Mouse (Mus musculus) megakaryocyte, embryonic 14.5 days (primary cell): ENCODE data around the gene Dram1.

ENCODE experiments used
- FLI1 ChIP-seq: IDR thresholded peaks from 2 replicates; pipeline ENCODE4 v1.6.1; 2012; ENCODE audit warnings: low read length, inconsistent platforms, mixed read lengths
- GATA1 ChIP-seq: IDR thresholded peaks from 3 replicates; pipeline ENCODE4 v1.6.1; 2012; ENCODE audit warnings: mixed read lengths, low read length, inconsistent platforms, borderline replicate concordance

- TF ChIP-seq FLI1 (no peak), GATA1 (no peak)
These were observed 81.9 kb downstream of the Dram1 start for GRCm38 (mm10) chr10:88296991-88297390.
